Mouse (Mus musculus) midbrain, embryonic 12.5 days (tissue): ENCODE data around the gene Slc25a22. TPM values are rescaled to one million over a fixed set of nuclear protein-coding genes. Genes with fewer than 3 reads are reported as not detected.

ENCODE experiments used
- ATAC-seq: fragments of 200-750 bp; cut with Nextera tagmentation; 2 replicates; pipeline ENCODE4 v1.8.0; 2017; ENCODE audit warnings: low read depth, moderate TSS enrichment, moderate library complexity; ENCODE audit not compliant: low FRiP score
- H3K27ac ChIP-seq: fragments of 300-500 bp; sonication (generic); replicated peaks from 2 replicates; pipeline ENCODE4 v1.5.1; 2016; ENCODE audit warnings: mild to moderate bottlenecking
- H3K27me3 ChIP-seq: fragments of 300-500 bp; sonication (generic); 2 replicates; pipeline ENCODE4 v1.6.1; 2016; ENCODE audit warnings: mild to moderate bottlenecking
- H3K36me3 ChIP-seq: fragments of 300-500 bp; sonication (generic); 2 replicates; pipeline ENCODE4 v1.6.1; 2016
- H3K4me1 ChIP-seq: fragments of 300-500 bp; sonication (generic); 2 replicates; pipeline ENCODE4 v1.6.1; 2016
- H3K4me2 ChIP-seq: fragments of 300-500 bp; sonication (generic); replicated peaks from 2 replicates; pipeline ENCODE4 v1.6.1; 2016; ENCODE audit warnings: mild to moderate bottlenecking, moderate library complexity
- H3K4me3 ChIP-seq: fragments of 300-500 bp; sonication (generic); 2 replicates; pipeline ENCODE4 v1.5.1; 2016; ENCODE audit warnings: mild to moderate bottlenecking
- H3K9ac ChIP-seq: fragments of 300-500 bp; sonication (generic); replicated peaks from 2 replicates; pipeline ENCODE4 v1.6.1; 2016; ENCODE audit warnings: mild to moderate bottlenecking, moderate library complexity
- H3K9me3 ChIP-seq: fragments of 300-500 bp; sonication (generic); 2 replicates; pipeline ENCODE4 v1.6.1; 2016; ENCODE audit warnings: mild to moderate bottlenecking
- WGBS: fragments of 180-500 bp; shearing (Covaris S2); methylation state at CpG from one replicate; pipeline ENCODE4 v1.1.7; 2016; 5-methylcytosine and 5-hydroxymethylcytosine counted together
- polyA plus RNA-seq: library from polyadenylated mRNA; unstranded; fragments of >200 nt; fragmentation: Nextera tagmentation; extraction: Ambion mirVana; gene quantifications from 2 replicates; pipeline ENCODE4 v1.2.1, GENCODE M21; 2016

Gene Slc25a22
- polyA plus RNA-seq, 1 experiment from 2014 or later = 52.7 TPM

GRCm38 (mm10) chr7:141469901-141470636 lies 32.4 kb upstream of the Slc25a22 start:
- Histone ChIP-seq H3K9ac (0 out of 2 replicates have a peak overlapping the region, but pooled peaks have one; percentile 41), H3K4me2 (peak overlapping the region; percentile 74), H3K27me3 (peaks cover 21% of the 10 kb centered on the region), H3K4me1 (peaks cover 48% of the 10 kb centered on the region), H3K36me3 (peaks cover 32% of the 10 kb centered on the region), H3K9me3 (no peaks in the 10 kb centered on the region), H3K27ac (0 out of 2 replicates have a peak overlapping the region, but pooled peaks have one; percentile 10), H3K4me3 (0 out of 2 replicates have a peak overlapping the region, but pooled peaks have one; percentile 70)
- 91% methylated on average over 18 of the region's 18 CpGs for WGBS
- ATAC-seq = no peak

- peaks cover 32% of the 10 kb centered on the region for H3K36me3 ChIP-seq
- peaks cover 52% of the 10 kb centered on the region for H3K4me1 ChIP-seq
- no peak overlapping the region; the same call in 1 of the 2 replicates for H3K27ac ChIP-seq
- peak overlapping the region; percentile 41 for H3K9ac ChIP-seq
- H3K9me3 ChIP-seq = no peaks in the 10 kb centered on the region
- ATAC-seq = no peak
- peaks cover 28% of the 10 kb centered on the region for H3K27me3 ChIP-seq
- 69% methylated on average over 6 of the region's 6 CpGs for WGBS
- H3K4me2 ChIP-seq = peak overlapping the region; percentile 74
- peak overlapping the region; percentile 70 for H3K4me3 ChIP-seq
These were observed 31.7 kb upstream of the Slc25a22 start for GRCm38 (mm10) chr7:141469352-141469751.

- Histone ChIP-seq H3K4me2 (peak overlapping the region; percentile 74), H3K27me3 (peaks cover 35% of the 10 kb centered on the region), H3K9ac (peak overlapping the region; percentile 83), H3K4me1 (peaks cover 47% of the 10 kb centered on the region), H3K36me3 (peaks cover 32% of the 10 kb centered on the region), H3K27ac (peak overlapping the region; percentile 79), H3K4me3 (peak overlapping the region; percentile 70), H3K9me3 (no peaks in the 10 kb centered on the region)
- peak; percentile 78 for ATAC-seq
- 21% methylated on average over 8 of the region's 8 CpGs for WGBS
These were observed 31.0 kb upstream of the Slc25a22 start for GRCm38 (mm10) chr7:141468522-141469211.

GRCm38 (mm10) chr7:141468164-141468521 lies 30.5 kb upstream of the Slc25a22 start:
- Histone ChIP-seq H3K4me2 (peak overlapping the region; percentile 74), H3K4me1 (peaks cover 43% of the 10 kb centered on the region)
- 28% methylated on average over 5 of the region's 5 CpGs for WGBS

GRCm38 (mm10) chr7:141467230-141468030 lies 29.7 kb upstream of the Slc25a22 start, which contains the start of gene Cd151:
TSS of gene Cd151 (plus strand) at chr7:141467392.
- Histone ChIP-seq H3K27ac (peak within 1 kb of the TSS; percentile 79), H3K4me3 (peak within 1 kb of the TSS; percentile 70), H3K9ac (peak within 1 kb of the TSS; percentile 83), H3K27me3 (peaks cover 48% of the 10 kb centered on the region), H3K36me3 (peaks cover 27% of the 10 kb centered on the region), H3K9me3 (no peaks in the 10 kb centered on the region), H3K4me1 (peaks cover 43% of the 10 kb centered on the region), H3K4me2 (peak within 1 kb of the TSS; percentile 74)
- peak; percentile 74 for ATAC-seq
- WGBS = under 1% methylated on average over 52 of the region's 52 CpGs

More at GRCm38 (mm10) chr7:141468164-141468521, 30.5 kb upstream of the Slc25a22 start:
- peak; percentile 23; the same call in 1 of the 2 replicates for ATAC-seq
- Histone ChIP-seq H3K27ac (peak overlapping the region; percentile 79), H3K9ac (peak overlapping the region; percentile 83), H3K27me3 (peaks cover 40% of the 10 kb centered on the region), H3K4me3 (peak overlapping the region; percentile 70), H3K36me3 (peaks cover 32% of the 10 kb centered on the region), H3K9me3 (no peaks in the 10 kb centered on the region)

GRCm38 (mm10) chr7:141466607-141467148 lies 29.0 kb upstream of the Slc25a22 start:
- peaks cover 51% of the 10 kb centered on the region for H3K4me1 ChIP-seq
- H3K4me2 ChIP-seq = peak overlapping the region; percentile 74
- H3K4me3 ChIP-seq = peak overlapping the region; percentile 70
- no peaks in the 10 kb centered on the region for H3K9me3 ChIP-seq
- ATAC-seq = no peak; the same call in 1 of the 2 replicates
- 58% methylated on average over 10 of the region's 10 CpGs for WGBS
- peaks cover 55% of the 10 kb centered on the region for H3K27me3 ChIP-seq
- no peak overlapping the region for H3K27ac ChIP-seq
- peaks cover 21% of the 10 kb centered on the region for H3K36me3 ChIP-seq
- peak overlapping the region; percentile 83 for H3K9ac ChIP-seq

DNA sequence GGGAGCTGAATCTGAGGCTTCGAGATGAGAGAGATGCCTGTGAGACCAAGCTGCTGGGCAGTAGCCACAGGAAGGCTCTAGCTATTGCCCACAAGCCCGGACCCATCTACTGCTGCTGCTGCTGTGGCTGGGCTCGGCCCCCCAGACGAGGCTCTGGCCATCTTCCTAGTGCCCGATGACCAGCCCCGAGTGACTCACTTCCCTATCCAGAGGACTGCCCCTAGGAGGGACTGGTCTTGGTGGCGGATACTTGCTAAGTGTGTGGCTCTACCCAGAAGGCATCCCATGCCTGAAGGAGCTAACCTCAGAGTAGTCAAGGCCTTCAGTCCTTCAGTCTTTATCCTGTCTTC lies 28.3 kb upstream of the Slc25a22 start:
- peaks cover 54% of the 10 kb centered on the region for H3K4me1 ChIP-seq
- no peak overlapping the region for H3K4me2 ChIP-seq
- H3K9me3 ChIP-seq = no peaks in the 10 kb centered on the region
- no peak overlapping the region for H3K9ac ChIP-seq
- H3K36me3 ChIP-seq = peaks cover 15% of the 10 kb centered on the region
- no peak overlapping the region for H3K27ac ChIP-seq
- ATAC-seq = no peak
- H3K4me3 ChIP-seq = no peak overlapping the region
- 84% methylated on average over 7 of the region's 7 CpGs for WGBS
- H3K27me3 ChIP-seq = peaks cover 62% of the 10 kb centered on the region

DNA sequence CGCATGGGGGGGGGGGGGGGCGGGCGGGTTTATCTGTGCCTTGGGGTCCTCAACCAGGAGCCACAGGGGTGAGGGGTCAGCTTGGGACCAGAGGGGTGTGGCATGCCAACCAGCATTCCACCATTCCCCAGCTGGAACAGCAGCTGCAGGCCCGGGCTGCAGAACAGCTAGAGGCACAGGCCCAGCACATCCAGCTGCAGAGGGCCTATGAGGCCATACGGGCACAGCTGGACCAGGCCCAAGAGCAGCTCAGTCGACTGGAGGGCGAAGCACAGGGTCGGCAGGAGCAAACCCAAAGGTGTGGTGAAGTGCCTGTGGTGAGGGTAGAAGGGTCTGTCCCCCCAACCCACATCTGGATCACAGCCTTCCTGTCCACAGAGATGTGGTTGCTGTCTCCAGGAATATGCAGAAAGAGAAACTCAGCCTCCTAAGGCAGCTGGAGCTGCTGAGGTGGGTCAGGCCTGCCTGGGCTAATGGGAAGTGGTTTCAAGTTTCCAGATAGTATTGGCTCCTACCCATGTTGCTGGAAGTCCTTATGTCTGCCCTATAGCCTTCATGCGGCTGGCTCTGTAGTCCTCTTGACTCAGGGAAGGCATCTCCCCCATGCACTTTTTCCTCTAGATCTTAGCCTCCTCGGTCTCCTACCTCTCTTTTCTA lies 27.8 kb upstream of the Slc25a22 start:
- Histone ChIP-seq H3K36me3 (peaks cover 10% of the 10 kb centered on the region), H3K27ac (no peak overlapping the region), H3K4me3 (peak overlapping the region; percentile 17; the same call in 1 of the 2 replicates), H3K9ac (no peak overlapping the region), H3K4me1 (peaks cover 54% of the 10 kb centered on the region), H3K27me3 (peaks cover 67% of the 10 kb centered on the region), H3K9me3 (no peaks in the 10 kb centered on the region), H3K4me2 (no peak overlapping the region)
- WGBS = 43% methylated on average over 8 of the region's 10 CpGs
- no peak for ATAC-seq

- Histone ChIP-seq H3K36me3 (peaks cover 7% of the 10 kb centered on the region; the same call in 1 of the 2 replicates), H3K27me3 (peaks cover 75% of the 10 kb centered on the region), H3K9me3 (no peaks in the 10 kb centered on the region), H3K4me1 (peaks cover 49% of the 10 kb centered on the region), H3K4me2 (peak overlapping the region; percentile 25), H3K27ac (no peak overlapping the region), H3K4me3 (peak overlapping the region; percentile 17), H3K9ac (no peak overlapping the region)
- 4% methylated on average over 33 of the region's 38 CpGs for WGBS
- no peak for ATAC-seq
These were observed 27.0 kb upstream of the Slc25a22 start for GRCm38 (mm10) chr7:141464603-141465201.

DNA sequence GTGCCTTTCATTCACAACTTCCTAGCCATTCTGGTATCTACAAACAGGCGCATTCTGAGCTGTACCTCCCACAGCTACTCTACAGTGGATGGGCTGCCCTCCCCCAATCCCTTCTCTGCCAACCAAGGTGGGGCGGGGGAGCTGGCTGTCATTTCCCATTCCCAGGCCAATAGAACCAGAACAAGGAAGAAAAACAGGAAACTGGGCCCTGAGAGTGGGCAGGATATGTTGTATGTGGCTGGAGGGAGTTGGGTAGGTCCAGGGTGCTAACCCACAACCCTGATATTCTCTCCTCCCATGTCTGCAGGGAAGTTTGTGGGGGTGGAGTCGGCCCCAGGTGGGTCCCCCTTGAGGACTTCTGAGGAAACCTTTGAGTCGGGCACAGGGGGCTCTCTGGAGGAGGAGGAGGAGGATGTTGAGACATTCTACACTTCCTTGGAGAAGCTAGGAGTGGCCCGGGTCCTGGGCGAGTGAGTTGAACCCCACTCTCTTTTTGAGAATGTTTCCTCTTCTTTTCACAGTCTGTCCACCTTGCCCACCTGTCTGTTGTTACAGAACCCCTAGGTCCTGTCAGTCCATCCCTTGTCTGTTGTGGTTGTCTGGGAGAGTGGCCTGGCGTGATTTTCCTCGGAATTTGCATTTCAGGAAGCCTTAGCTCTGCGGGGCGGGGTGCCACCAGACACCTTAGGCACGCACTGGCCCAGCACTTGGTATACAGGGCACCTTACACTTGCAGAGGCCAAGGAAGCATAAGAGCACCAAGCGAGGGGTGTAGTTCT lies 26.3 kb upstream of the Slc25a22 start:
- no peak for ATAC-seq
- no peaks in the 10 kb centered on the region for H3K9me3 ChIP-seq
- H3K27ac ChIP-seq = no peak overlapping the region
- peak overlapping the region; percentile 17 for H3K4me3 ChIP-seq
- H3K9ac ChIP-seq = no peak overlapping the region
- WGBS = 22% methylated on average over 12 of the region's 12 CpGs
- H3K4me2 ChIP-seq = no peak overlapping the region
- peaks cover 82% of the 10 kb centered on the region for H3K27me3 ChIP-seq
- H3K36me3 ChIP-seq = 0 out of 2 replicates have a peak, but pooled peaks cover 11% of the 10 kb centered on the region
- peaks cover 42% of the 10 kb centered on the region for H3K4me1 ChIP-seq
